Mouse (Mus musculus): ENCODE data around the gene Fth1. TPM values are rescaled to one million over a fixed set of nuclear protein-coding genes. Genes with fewer than 3 reads are reported as not detected.

The Fth1 gene
- total RNA-seq (2023) = 929 TPM

DNA sequence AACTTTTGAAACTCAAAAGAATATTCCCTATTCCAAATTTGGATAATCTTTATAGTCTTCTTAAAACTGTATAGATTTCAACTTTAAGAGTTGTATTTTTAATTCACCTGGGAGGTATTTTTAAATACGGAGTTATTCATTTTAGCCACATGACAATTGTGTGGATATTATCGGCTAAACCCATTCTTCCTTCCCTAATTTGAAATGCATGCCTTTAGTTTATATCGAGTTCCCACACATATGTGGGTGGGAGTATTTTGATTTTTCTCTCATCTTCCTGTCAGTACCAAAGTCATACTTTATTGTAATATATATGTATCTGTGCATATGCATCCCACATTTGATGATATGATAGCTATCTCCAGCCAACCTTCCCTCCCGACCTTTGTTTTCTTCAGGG is at the start of gene Fth1:
Gene Fth1 (plus strand): TSS at position 341 of the 400 bp plus-strand sequence.

GRCm38 (mm10) chr19:10001206-10001969 is 21.0 kb downstream of the Fth1 start, which contains the start of the genes Best1 and Rab3il1:
Best1 (minus strand) TSS chr19:10001633.
Rab3il1 (plus strand) TSS chr19:10001669.

Other genes with a start within 250 kb of the Fth1 start
- gene Scgb2a2, start 133.0 kb upstream of the Fth1 start, total RNA-seq (2023) = not detected
- 45.3 TPM for gene Incenp, start 81.0 kb upstream of the Fth1 start, total RNA-seq (2023)
- gene Best1, start 21.0 kb downstream of the Fth1 start, total RNA-seq (2023) = not detected
- gene Rab3il1, start 21.1 kb downstream of the Fth1 start, total RNA-seq (2023) = 0.83 TPM
- gene Fads3, start 61.0 kb downstream of the Fth1 start, total RNA-seq (2023) = not detected
- gene Fads2, start 121.1 kb downstream of the Fth1 start, total RNA-seq (2023) = 0.37 TPM
- gene Fads1, start 202.3 kb downstream of the Fth1 start, total RNA-seq (2023) = 13.4 TPM
- gene Tmem258, start 223.4 kb downstream of the Fth1 start, total RNA-seq (2023) = 95.8 TPM
- gene Fen1, start 223.6 kb downstream of the Fth1 start, total RNA-seq (2023) = 16.7 TPM